Mouse (Mus musculus) limb, embryonic 10.5 days (tissue): ENCODE data around the gene Wdr38. TPM values are rescaled to one million over a fixed set of nuclear protein-coding genes. Genes with fewer than 3 reads are reported as not detected.

Experiments
- DNase-seq: peaks from one replicate; pipeline ENCODE4 v3.0.0-alpha.2; 2017; ENCODE audit warnings: low spot score
- H3K27ac ChIP-seq: fragments of 300-500 bp; sonication (generic); 2 replicates; pipeline ENCODE4 v1.5.1; 2016; ENCODE audit warnings: mild to moderate bottlenecking
- H3K27me3 ChIP-seq: fragments of 300-500 bp; sonication (generic); 2 replicates; pipeline ENCODE4 v1.6.1; 2016; ENCODE audit warnings: low read depth, mild to moderate bottlenecking; ENCODE audit not compliant: poor library complexity, severe bottlenecking
- H3K36me3 ChIP-seq: fragments of 300-500 bp; sonication (generic); 2 replicates; pipeline ENCODE4 v1.6.1; 2016; ENCODE audit warnings: mild to moderate bottlenecking, moderate library complexity
- H3K4me1 ChIP-seq: fragments of 300-500 bp; sonication (generic); 2 replicates; pipeline ENCODE4 v1.6.1; 2016
- H3K4me3 ChIP-seq: fragments of 300-500 bp; sonication (generic); 2 replicates; pipeline ENCODE4 v1.5.1; 2016; ENCODE audit warnings: mild to moderate bottlenecking, moderate library complexity
- H3K9me3 ChIP-seq: fragments of 300-500 bp; sonication (generic); replicated peaks from 2 replicates; pipeline ENCODE4 v1.6.1; 2016; ENCODE audit warnings: mild to moderate bottlenecking
- WGBS: fragments of 180-500 bp; shearing (Covaris S2); methylation state at CpG from one replicate; pipeline ENCODE4 v1.1.7; 2016; 5-methylcytosine and 5-hydroxymethylcytosine counted together
- polyA plus RNA-seq: library from polyadenylated mRNA; unstranded; fragments of >200 nt; fragmentation: Nextera tagmentation; extraction: Ambion mirVana; gene quantifications from 2 replicates; pipeline ENCODE4 v1.2.1, GENCODE M21; 2016

Gene Wdr38
- polyA plus RNA-seq: 1.3 and 1.6 TPM in 2 replicates

DNA sequence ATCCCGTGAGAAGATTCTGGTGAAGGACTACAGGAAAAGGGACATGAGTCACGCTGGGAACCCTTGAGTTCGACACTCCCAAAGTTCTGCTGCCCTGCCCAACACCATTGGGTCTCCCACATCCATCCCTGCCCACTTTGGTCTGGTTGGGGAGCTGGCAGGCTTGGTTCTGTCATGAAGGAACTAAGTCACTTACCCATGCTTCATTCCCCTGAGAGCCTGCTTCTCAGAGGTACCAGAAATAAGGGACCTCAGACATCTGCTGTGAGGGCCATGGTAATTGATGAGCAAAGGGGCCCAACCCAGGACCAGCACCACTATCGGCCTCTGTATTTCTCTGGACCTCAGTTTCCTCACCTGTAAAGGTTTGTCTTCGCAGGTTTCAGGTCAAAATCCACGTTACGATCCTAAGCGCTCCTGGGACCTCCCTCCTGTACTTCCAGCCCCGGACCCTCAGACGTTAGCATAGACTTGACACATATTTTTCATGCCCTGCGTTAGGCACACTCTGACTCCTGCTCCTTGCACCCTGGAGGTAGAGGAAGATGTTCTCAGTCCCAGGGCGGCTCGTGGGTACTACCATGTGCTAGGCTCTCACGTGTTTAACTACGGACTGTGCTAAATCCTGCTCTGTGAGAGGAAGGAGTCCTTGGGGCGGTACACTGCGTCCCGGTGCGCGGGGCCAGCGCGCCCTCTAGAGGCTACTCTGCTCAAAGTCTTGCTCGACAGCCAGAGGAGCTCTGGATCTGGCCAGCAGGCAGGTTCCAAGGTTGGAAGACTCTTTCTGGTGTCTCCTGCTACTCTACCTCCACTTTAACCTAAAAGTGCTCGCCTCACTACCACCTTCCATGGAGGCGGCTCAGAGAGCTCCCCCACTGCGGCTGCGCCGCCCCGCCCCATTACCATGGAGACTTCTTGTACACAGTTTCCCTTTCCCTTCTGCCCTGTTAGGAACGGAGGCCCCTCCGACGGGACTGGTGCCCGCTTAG lies at the start of gene Wdr38:
Gene Wdr38 (plus strand): TSS at position 91 of the 989 bp plus-strand sequence.
- DNase-seq: peak; percentile 94
- Histone ChIP-seq H3K36me3 (peaks cover 37% of the 10 kb centered on the region), H3K27me3 (no peaks in the 10 kb centered on the region), H3K27ac (peak within 1 kb of the TSS; percentile 68), H3K9me3 (no peaks in the 10 kb centered on the region), H3K4me1 (peaks cover 9% of the 10 kb centered on the region), H3K4me3 (peak within 1 kb of the TSS; percentile 47)
- WGBS: 17% methylated on average over 33 of the region's 33 CpGs

DNA sequence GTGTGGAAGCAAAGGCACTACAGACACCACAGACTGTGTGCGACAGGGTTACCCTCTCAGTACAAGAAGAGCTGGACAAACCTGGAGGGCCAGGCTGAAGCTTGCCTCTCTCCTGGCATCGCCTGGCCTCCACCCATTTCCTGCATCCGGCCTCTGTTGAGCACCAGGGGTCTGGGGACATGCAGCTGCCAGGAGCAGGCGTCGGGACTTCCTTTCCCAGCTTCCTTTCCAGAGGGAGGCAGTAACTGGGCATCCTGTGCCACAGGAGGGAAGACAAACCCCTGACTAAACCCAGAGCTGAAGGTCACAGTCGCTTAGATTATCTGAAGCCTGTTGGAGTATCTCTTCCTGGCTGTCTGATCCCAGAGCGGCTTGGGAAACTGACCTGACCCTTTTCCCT lies 49.7 kb upstream of the Wdr38 start:
- no peaks in the 10 kb centered on the region for H3K36me3 ChIP-seq
- WGBS: 72% methylated on average over 7 of the region's 7 CpGs
- 0 out of 2 replicates have a peak overlapping the region, but pooled peaks have one; percentile 44 for H3K27ac ChIP-seq
- DNase-seq: no peak
- H3K4me3 ChIP-seq: no peak overlapping the region
- no peaks in the 10 kb centered on the region for H3K9me3 ChIP-seq
- peaks cover 6% of the 10 kb centered on the region; the same call in 1 of the 2 replicates for H3K4me1 ChIP-seq
- H3K27me3 ChIP-seq: no peaks in the 10 kb centered on the region

DNA sequence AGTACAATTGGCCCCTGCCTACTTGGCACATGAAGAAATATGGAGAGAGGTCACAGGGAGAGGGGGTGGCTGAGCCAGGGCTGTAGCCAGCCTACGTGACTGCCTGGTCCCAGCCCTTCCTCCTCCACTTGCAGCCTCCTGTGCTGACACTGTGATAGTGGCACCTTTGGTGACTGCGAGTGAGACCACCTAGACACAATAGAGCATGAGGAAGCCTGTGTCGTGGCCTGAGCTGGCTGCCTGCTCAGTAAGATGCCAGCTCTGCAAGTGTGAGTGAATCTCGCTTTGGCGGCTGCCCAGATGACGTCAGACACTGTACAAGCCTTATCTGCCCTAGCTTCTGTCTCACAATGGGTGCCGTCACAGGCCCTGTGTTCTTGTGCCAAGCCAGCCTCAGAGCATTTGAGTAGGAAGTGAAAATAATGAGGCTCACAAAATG lies 47.0 kb upstream of the Wdr38 start:
- H3K36me3 ChIP-seq: no peaks in the 10 kb centered on the region
- no peaks in the 10 kb centered on the region for H3K27me3 ChIP-seq
- peaks cover 9% of the 10 kb centered on the region; the same call in 1 of the 2 replicates for H3K4me1 ChIP-seq
- no peak overlapping the region for H3K4me3 ChIP-seq
- no peak for DNase-seq
- 90% methylated on average over 7 of the region's 7 CpGs for WGBS
- no peaks in the 10 kb centered on the region for H3K9me3 ChIP-seq
- H3K27ac ChIP-seq: no peak overlapping the region

DNA sequence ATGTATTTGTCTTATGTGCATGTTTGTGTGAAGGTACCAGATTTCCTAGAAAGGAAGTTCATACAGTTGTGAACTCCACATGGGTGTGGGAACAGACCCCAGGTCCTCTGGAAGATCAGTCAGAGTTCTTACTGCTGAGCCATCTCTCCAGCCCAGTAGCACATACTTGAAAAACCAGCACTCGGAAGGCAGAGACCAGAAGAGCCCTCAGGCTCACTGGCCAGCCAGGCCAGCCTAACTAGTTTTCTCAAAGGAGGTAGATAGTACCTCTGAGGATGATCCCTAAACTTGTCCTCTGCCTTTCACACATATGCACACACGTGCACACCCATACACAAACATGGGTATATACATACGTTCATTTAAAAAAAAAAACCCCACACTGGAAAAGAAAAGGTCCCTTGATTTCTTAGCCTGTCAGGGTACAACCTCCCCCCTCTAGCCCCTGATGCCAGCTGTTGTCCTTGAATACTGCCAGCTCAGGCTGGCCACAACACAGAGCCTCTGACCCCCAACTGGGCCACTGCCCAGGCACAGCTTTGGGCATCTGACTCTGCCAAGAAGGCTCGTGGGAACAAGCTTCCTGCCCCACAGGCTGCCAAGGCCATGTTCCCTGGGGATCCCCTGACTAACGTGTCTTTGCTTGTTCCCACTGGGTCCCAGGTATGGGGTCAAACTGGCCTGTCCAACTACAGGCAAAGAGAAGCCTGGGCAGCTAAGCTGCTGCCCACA lies 44.0 kb upstream of the Wdr38 start:
- WGBS: 74% methylated on average over 5 of the region's 5 CpGs
- no peak for DNase-seq
- no peaks in the 10 kb centered on the region for H3K36me3 ChIP-seq

DNA sequence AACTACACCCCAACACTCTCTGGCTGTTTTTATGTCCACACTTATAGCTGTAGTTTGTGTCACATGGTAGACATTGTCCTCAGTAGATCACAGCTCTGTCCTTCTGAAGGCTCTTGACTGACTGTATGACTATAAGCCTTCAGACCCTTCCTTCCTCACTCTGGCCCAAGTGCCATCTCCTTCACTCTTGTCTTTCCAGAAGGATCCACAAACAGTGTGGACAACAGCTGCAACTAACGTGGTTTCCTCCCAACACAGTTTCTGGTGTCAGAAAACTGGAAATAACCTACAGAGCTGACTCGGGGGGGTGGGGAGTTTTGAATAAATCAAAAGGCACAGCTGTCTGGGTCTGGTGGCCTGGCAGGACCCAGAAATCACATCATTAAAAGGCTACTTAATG lies 41.2 kb upstream of the Wdr38 start:
- H3K27ac ChIP-seq: no peak overlapping the region
- H3K4me1 ChIP-seq: peaks cover 9% of the 10 kb centered on the region; the same call in 1 of the 2 replicates
- DNase-seq: no peak
- H3K36me3 ChIP-seq: no peaks in the 10 kb centered on the region
- 81% methylated on average over 2 of the region's 2 CpGs for WGBS
- H3K4me3 ChIP-seq: no peak overlapping the region
- no peaks in the 10 kb centered on the region for H3K9me3 ChIP-seq
- H3K27me3 ChIP-seq: no peaks in the 10 kb centered on the region

More for the DNA sequence above, 44.0 kb upstream of the Wdr38 start:
- Histone ChIP-seq H3K4me1 (peaks cover 9% of the 10 kb centered on the region; the same call in 1 of the 2 replicates), H3K4me3 (no peak overlapping the region), H3K9me3 (no peaks in the 10 kb centered on the region), H3K27me3 (no peaks in the 10 kb centered on the region), H3K27ac (peak overlapping the region; percentile 46; the same call in 1 of the 2 replicates)

DNA sequence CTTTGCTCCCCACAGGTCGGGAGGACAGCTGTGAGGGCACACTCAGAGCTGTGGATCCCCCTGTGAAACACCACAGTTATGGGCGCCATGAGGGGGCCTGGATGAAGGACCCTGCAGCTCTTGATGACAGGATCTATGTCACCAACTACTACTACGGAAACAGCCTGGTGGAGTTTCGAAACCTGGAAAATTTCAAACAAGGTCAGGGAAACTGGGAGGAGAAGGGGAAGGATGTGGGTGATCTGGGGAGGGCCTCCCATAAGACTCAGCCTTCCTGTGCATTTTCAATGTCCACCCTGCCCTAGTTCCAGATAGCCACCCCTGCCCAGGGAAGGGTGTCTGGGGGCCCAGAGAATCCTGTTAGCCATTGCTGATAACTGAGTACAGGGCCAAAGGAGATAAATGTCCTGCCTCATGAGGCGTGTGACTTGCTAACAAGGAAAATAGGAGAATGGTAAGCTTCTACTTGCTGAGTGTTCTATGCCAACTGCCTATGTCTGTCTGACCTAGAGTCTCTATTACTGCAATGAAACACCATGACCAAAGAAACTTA lies 39.5 kb upstream of the Wdr38 start:
- DNase-seq: no peak
- Histone ChIP-seq H3K9me3 (no peaks in the 10 kb centered on the region), H3K4me3 (no peak overlapping the region), H3K36me3 (no peaks in the 10 kb centered on the region), H3K4me1 (peaks cover 9% of the 10 kb centered on the region; the same call in 1 of the 2 replicates), H3K27me3 (no peaks in the 10 kb centered on the region), H3K27ac (no peak overlapping the region)
- 81% methylated on average over 5 of the region's 5 CpGs for WGBS

DNA sequence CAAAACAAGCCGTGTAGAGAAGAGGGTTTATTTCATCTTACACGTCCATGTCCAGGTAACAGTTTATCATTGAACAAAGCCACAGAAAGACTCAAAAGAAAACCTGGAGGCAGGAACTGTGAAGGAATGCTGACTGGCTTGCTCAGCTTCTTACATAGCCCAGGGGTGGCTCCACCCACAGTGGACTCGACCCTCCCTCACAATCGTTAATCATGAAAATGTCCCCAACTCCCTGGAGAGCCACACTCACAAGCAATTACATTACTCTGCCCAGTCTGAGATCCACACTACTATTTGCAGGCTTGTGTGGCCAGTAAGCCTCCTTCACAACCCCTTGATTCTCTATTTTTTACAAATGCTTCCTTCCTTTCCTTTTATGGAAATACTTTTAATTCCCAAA lies 33.1 kb upstream of the Wdr38 start:
- DNase-seq: peak; percentile 52
- H3K9me3 ChIP-seq: no peaks in the 10 kb centered on the region
- H3K27me3 ChIP-seq: no peaks in the 10 kb centered on the region
- H3K4me3 ChIP-seq: no peak overlapping the region
- H3K36me3 ChIP-seq: no peaks in the 10 kb centered on the region
- WGBS: 33% methylated on average over 4 of the region's 4 CpGs
- H3K4me1 ChIP-seq: peaks cover 10% of the 10 kb centered on the region
- H3K27ac ChIP-seq: no peak overlapping the region

DNA sequence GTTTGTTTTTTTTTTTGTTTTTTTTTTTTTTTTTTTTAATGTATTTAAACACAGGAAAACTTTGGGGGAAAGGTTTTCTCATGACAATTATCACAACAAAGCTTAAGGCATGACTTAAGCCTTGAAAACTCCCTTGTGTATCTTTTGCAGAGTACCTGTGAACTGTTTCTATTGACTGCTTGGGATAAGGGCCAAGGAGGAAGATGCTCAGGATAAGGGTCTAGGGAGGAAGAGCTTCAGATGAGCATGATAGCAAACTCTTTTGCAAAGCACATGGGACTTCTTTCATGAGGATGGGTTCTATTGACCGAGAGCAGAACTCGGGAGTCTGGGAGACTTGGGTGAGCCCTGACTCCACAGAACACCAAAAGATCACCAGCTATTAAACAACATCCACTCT lies 27.6 kb upstream of the Wdr38 start:
- Histone ChIP-seq H3K27ac (no peak overlapping the region), H3K9me3 (no peaks in the 10 kb centered on the region), H3K4me3 (no peak overlapping the region), H3K27me3 (no peaks in the 10 kb centered on the region), H3K36me3 (no peaks in the 10 kb centered on the region), H3K4me1 (no peaks in the 10 kb centered on the region)
- DNase-seq: no peak
- WGBS: 93% methylated on average over 2 of the region's 2 CpGs

DNA sequence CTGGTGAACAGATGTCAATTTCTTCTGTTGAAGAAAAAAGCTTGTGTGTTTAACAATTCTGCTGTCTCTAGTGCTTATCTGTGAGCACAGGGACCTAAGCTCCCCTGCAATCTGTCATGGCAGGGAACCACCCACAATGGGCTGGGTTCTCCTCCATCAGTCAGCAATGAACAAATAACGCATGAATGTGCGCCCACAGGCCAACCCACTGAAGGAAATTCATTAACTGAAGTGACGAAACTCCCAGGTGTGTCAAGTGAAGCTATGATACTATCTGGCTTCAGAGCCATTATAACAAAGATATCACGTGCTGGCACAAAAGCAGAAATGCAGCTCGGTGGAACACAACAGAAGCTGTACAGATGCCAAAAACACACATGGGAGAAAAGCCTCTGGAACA lies 27.2 kb upstream of the Wdr38 start:
- no peak overlapping the region for H3K4me3 ChIP-seq
- no peak for DNase-seq
- H3K4me1 ChIP-seq: no peaks in the 10 kb centered on the region
- no peak overlapping the region for H3K27ac ChIP-seq
- 90% methylated on average over 5 of the region's 5 CpGs for WGBS
- no peaks in the 10 kb centered on the region for H3K27me3 ChIP-seq
- H3K9me3 ChIP-seq: no peaks in the 10 kb centered on the region
- no peaks in the 10 kb centered on the region for H3K36me3 ChIP-seq

DNA sequence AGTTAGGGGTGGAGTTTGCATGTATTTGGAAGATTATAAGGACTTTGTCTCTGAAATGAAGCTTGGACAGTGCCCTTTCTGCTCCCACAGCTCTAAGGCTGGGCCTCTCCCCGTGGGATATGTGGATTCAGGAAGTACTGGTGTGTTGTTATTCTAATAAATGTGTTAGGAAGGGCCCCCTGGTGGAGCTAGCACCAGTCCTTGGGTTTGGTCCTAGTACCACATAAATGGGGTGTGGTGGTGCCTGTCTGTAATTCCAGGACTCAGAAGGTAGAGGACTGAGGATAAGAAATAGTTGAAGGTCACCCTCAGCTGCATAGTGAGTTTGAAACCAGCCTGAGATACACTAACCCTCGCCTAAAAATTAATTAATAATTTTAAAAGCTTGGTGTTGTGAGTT lies 24.1 kb upstream of the Wdr38 start:
- no peak overlapping the region for H3K4me3 ChIP-seq
- no peaks in the 10 kb centered on the region for H3K36me3 ChIP-seq
- peaks cover 12% of the 10 kb centered on the region; the same call in 1 of the 2 replicates for H3K4me1 ChIP-seq
- H3K9me3 ChIP-seq: no peaks in the 10 kb centered on the region
- no peak overlapping the region for H3K27ac ChIP-seq
- 46% methylated on average over 2 of the region's 2 CpGs for WGBS
- no peaks in the 10 kb centered on the region for H3K27me3 ChIP-seq
- no peak for DNase-seq

DNA sequence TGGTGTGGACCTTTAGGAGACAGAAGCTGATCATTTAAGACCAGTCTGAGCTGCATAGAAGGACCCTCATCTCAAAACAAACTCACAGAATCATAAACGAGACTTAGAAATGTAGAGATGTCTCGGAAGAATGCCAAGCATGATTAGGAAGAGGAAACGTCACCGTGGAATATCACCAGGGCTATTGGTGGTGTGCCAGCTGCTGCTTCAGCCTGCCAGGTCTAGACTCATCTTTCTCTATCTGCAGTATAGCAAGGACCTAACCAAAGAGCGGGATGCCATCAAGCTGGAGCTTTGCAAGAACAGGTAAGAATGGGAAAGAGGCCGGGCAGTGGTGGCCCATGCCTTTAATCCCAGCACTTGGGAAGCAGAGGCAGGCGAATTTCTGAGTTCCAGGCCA lies 23.6 kb upstream of the Wdr38 start:
- Histone ChIP-seq H3K9me3 (no peaks in the 10 kb centered on the region), H3K4me3 (no peak overlapping the region), H3K27ac (no peak overlapping the region), H3K36me3 (no peaks in the 10 kb centered on the region), H3K4me1 (peaks cover 12% of the 10 kb centered on the region; the same call in 1 of the 2 replicates), H3K27me3 (no peaks in the 10 kb centered on the region)
- no peak for DNase-seq
- WGBS: 89% methylated on average over 7 of the region's 7 CpGs

DNA sequence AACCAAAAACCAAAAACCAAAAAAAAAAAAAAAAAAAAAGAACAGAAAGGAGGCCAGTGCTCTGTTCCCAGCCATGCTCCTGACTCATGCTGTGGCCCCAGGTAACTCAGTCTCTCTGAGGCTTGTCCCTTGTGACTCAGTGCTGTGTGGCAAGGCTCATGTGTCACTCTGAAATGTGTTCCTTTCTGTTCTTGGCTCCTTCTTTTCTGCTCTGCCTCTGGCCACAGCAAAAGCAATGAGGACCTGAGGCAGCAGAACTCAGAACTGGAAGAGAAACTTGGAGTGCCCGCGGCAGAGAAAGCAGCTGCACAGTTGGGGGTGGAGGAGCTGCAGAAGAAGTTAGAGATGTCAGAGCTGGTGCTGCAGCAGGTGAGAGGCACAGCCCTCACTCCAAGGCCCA lies 23.1 kb upstream of the Wdr38 start:
- Histone ChIP-seq H3K27ac (no peak overlapping the region), H3K4me1 (peaks cover 12% of the 10 kb centered on the region; the same call in 1 of the 2 replicates), H3K9me3 (no peaks in the 10 kb centered on the region), H3K4me3 (no peak overlapping the region), H3K27me3 (no peaks in the 10 kb centered on the region), H3K36me3 (no peaks in the 10 kb centered on the region)
- 45% methylated on average over 2 of the region's 2 CpGs for WGBS
- no peak for DNase-seq
